Mouse (Mus musculus) gastrocnemius, postnatal 4 days (tissue): ENCODE measurements at regions not wholly inside any gene's neighbourhood (a gene's known extent, or its start where the extent isn't known, plus 50 kb on each side); places are given as distances from the start of the nearest gene placed in this dataset.

ENCODE experiments used
- DNase-seq, 2 experiments: peaks; one replicate each; pipeline ENCODE4 v3.0.0; 2021 to 2022; ENCODE audit warnings: low spot score in 2 of 2, mixed read lengths in 2 of 2

GRCm38 (mm10) chr13:47952946-47953345 is 308.1 kb upstream of the Id4 start:
- no peak for DNase-seq

GRCm38 (mm10) chr13:47953776-47954175 is 307.3 kb upstream of the Id4 start:
- DNase-seq: no peak

GRCm38 (mm10) chr13:47955504-47955903 is 305.5 kb upstream of the Id4 start:
- DNase-seq: no peak

GRCm38 (mm10) chr13:47957662-47958061 is 303.4 kb upstream of the Id4 start:
- no peak for DNase-seq

GRCm38 (mm10) chr13:47974216-47974615 is 286.8 kb upstream of the Id4 start:
- no peak for DNase-seq

- DNase-seq: no peak
These were observed 286.1 kb upstream of the Id4 start for GRCm38 (mm10) chr13:47974756-47975515.

GRCm38 (mm10) chr13:47998495-47998894 is 262.5 kb upstream of the Id4 start:
- no peak for DNase-seq

- DNase-seq: no peak
These were observed 261.6 kb upstream of the Id4 start for GRCm38 (mm10) chr13:47999399-47999798.

- peak in 1 of 2 experiments; percentile 37 for DNase-seq
These were observed 257.9 kb upstream of the Id4 start for GRCm38 (mm10) chr13:48003126-48003525.

- no peak for DNase-seq
These were observed 247.7 kb upstream of the Id4 start for GRCm38 (mm10) chr13:48013336-48013750.

- DNase-seq: no peak
These were observed 245.7 kb upstream of the Id4 start for GRCm38 (mm10) chr13:48015296-48015695.

- no peak for DNase-seq
These were observed 245.0 kb upstream of the Id4 start for GRCm38 (mm10) chr13:48016051-48016450.

GRCm38 (mm10) chr13:48016606-48017005 is 244.4 kb upstream of the Id4 start:
- DNase-seq: no peak

- DNase-seq: no peak
These were observed 243.4 kb upstream of the Id4 start for GRCm38 (mm10) chr13:48017649-48018048.

GRCm38 (mm10) chr13:48018606-48019005 is 242.4 kb upstream of the Id4 start:
- DNase-seq: no peak

- no peak for DNase-seq
These were observed 237.9 kb upstream of the Id4 start for GRCm38 (mm10) chr13:48022958-48023615.

- DNase-seq: peak in 1 of 2 experiments; percentile 48
These were observed 233.1 kb upstream of the Id4 start for GRCm38 (mm10) chr13:48027775-48028489.

- DNase-seq: no peak
These were observed 229.5 kb upstream of the Id4 start for GRCm38 (mm10) chr13:48031491-48031890.

GRCm38 (mm10) chr13:48042172-48042571 is 218.9 kb upstream of the Id4 start:
- DNase-seq: no peak

GRCm38 (mm10) chr13:48042572-48042971 is 218.5 kb upstream of the Id4 start:
- DNase-seq: no peak

- DNase-seq: no peak
These were observed 214.8 kb upstream of the Id4 start for GRCm38 (mm10) chr13:48046201-48046750.

GRCm38 (mm10) chr13:48049796-48050195 is 211.2 kb upstream of the Id4 start:
- DNase-seq: no peak
